Mouse (Mus musculus) lung, adult 2 months (tissue): ENCODE data around the gene Gm4513. TPM values are rescaled to one million over a fixed set of nuclear protein-coding genes. Genes with fewer than 3 reads are reported as not detected.
"Not testable (repeated sequence)": the region's sequence is repeated elsewhere in the genome, so short reads cannot be mapped to it uniquely, and the experiment has no call there.

Experiments used
- DNase-seq: peaks from one replicate; pipeline ENCODE4 v3.0.0; 2022
- H3K4me1 ChIP-seq: fragments of 200-500 bp; 2 replicates; pipeline ENCODE4 v1.6.1; 2011; ENCODE audit warnings: low read length; ENCODE audit not compliant: control insufficient read depth, insufficient read depth
- H3K4me3 ChIP-seq: fragments of 200-500 bp; replicated peaks from 2 replicates; pipeline ENCODE3; 2011; ENCODE audit warnings: low read depth, mild to moderate bottlenecking, control low read depth, low read length; ENCODE audit errors: extremely low read depth
- WGBS: fragments of 180-500 bp; shearing (Covaris S2); methylation state at CpG from one replicate; pipeline ENCODE4 v1.1.7; 2018; 5-methylcytosine and 5-hydroxymethylcytosine counted together
- polyA plus RNA-seq: library from polyadenylated mRNA; depleted of rRNA; stranded (reverse); fragments of >200 nt; gene quantifications from 2 replicates; pipeline ENCODE4 v1.2.3, GENCODE M21; 2012; rRNA removed

The Gm4513 gene
- polyA plus RNA-seq, result not detected in 2 replicates

DNA sequence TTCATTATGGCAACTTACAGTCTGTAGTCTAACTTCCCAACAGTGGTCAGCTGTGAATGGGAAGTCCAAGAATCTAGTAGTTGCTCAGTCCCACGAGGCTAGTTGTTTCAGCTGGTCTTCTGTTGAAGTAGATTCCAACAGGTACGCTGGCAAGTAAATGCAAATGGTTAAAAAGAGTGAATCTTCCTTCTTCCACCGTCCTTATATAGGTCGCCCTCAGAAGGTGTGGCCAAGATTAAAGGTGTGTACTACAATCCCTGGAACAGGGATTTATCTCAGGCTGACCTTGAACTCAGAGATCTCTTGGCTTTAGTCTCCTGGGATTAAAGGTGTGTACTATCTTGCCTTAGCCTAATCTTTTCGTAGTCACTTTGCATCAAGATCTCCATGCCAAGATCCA, at the start of gene Gm4513:
TSS of gene Gm4513 (minus strand) at position 101 of the 400 bp plus-strand sequence.
- not testable (repeated sequence) for H3K4me1 ChIP-seq, DNase-seq, H3K4me3 ChIP-seq
- WGBS, result 75% methylated on average over 3 of the region's 5 CpGs

DNA sequence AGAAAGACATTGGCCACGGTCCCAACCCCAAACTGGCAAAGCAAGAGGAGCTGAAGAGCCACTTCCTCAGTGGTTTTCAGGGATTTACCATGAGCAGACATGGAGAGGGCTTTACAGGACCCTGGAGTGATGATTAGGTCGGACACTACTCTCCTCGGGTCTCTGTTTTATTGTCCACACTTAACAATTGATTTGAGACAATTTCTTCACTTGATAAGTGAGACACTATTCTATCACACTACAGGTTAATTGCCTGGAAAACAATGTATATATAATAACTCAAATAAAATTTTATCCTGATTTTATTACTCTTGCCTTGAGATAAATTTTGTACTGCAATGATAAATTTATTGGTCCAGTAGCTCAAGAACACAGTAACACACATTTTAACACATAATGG, 22.7 kb downstream of the Gm4513 start, which contains the start of gene Gm4141:
TSS of gene Gm4141 (minus strand) at position 101 of the 400 bp plus-strand sequence.
- not testable (repeated sequence) for H3K4me3 ChIP-seq, DNase-seq, H3K4me1 ChIP-seq
- no CpG with 5 or more reads among the region's 3 CpGs for WGBS

DNA sequence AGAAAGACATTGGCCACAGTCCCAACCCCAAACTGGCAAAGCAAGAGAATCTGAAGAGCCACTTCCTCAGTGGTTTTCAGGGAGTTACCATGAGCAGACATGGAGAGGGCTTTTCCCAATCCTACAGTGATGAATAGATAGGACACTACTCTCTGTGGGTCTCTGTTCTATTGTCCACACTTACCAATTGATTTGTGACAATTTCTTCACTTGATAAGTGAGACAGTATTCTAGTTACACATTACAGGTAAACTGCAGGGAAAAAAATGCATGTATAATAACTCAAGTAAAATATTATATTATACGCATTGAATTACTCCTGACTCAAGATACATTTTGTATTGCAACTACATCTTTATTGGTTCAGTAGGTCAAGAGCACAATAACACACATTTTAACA, 53.2 kb downstream of the Gm4513 start, which contains the start of gene Gm5726:
TSS of gene Gm5726 (minus strand) at position 101 of the 400 bp plus-strand sequence.
- no CpG with 5 or more reads among the region's 1 CpGs for WGBS
- not testable (repeated sequence) for H3K4me1 ChIP-seq, H3K4me3 ChIP-seq, DNase-seq

Other genes with a start within 250 kb of the Gm4513 start
- not detected in 2 replicates for gene Gm5728, start 223.6 kb downstream of the Gm4513 start, polyA plus RNA-seq
- not detected in 2 replicates for gene Vmn1r100, start 181.1 kb downstream of the Gm4513 start, polyA plus RNA-seq
- gene Vmn1r101, start 156.4 kb downstream of the Gm4513 start, polyA plus RNA-seq, result not detected in 2 replicates
- not detected in 2 replicates for gene Gm10670, start 124.1 kb downstream of the Gm4513 start, polyA plus RNA-seq
- gene Vmn1r103, start 88.5 kb downstream of the Gm4513 start, polyA plus RNA-seq, result not detected in 2 replicates
- not detected in 2 replicates for gene Vmn1r104, start 65.2 kb downstream of the Gm4513 start, polyA plus RNA-seq
- not detected in 2 replicates for gene Gm5726, start 53.3 kb downstream of the Gm4513 start, polyA plus RNA-seq
- gene Gm4141, start 22.8 kb downstream of the Gm4513 start, polyA plus RNA-seq, result not detected in 2 replicates
- gene Vmn1r107, start 69.9 kb upstream of the Gm4513 start, polyA plus RNA-seq, result not detected in 2 replicates
- gene Vmn1r111, start 104.2 kb upstream of the Gm4513 start, polyA plus RNA-seq, result not detected in 2 replicates
- not detected in 2 replicates for gene Gm10668, start 131.6 kb upstream of the Gm4513 start, polyA plus RNA-seq
- not detected in 2 replicates for gene Vmn1r112, start 172.2 kb upstream of the Gm4513 start, polyA plus RNA-seq
- gene Vmn1r113, start 188.3 kb upstream of the Gm4513 start, polyA plus RNA-seq, result not detected in 2 replicates
- gene Vmn1r114, start 213.2 kb upstream of the Gm4513 start, polyA plus RNA-seq, result not detected in 2 replicates
- gene Vmn1r115, start 246.0 kb upstream of the Gm4513 start, polyA plus RNA-seq, result not detected in 2 replicates